Mouse (Mus musculus): ENCODE measurements around the gene Cyp24a1.

DNA sequence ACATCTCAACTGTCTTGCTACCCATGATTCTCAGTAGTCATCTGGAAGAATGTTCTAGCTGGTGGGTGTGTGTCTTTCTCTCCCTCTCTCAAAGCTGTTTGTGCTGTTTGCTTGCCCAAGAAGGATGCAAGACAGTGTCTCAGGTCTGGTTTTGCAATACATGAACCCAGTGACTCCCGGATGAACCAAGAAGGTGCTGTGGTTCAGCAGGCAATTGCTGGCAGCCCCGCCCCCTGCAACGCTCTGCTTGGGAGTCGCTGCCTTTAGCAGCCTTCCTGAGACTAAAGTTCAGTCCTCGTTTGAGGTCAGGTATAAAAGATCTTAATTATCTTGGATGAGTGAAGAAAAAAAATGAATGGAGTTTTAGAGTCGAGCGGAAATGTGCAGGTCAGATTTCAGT is 35.3 kb downstream of the Cyp24a1 start:
- TF ChIP-seq CTCF (IDR thresholded peaks at IDR 0.05) (no peak), EP300 (IDR thresholded peaks at IDR 0.05) (no peak)
